Mouse (Mus musculus) G1E (cell line): ENCODE measurements around the gene U2surp. TPM values are rescaled to one million over a fixed set of nuclear protein-coding genes. Genes with fewer than 3 reads are reported as not detected.
"Not testable (repeated sequence)": the region's sequence is repeated elsewhere in the genome, so short reads cannot be mapped to it uniquely, and the experiment has no call there.

ENCODE experiments used
- ATAC-seq: 2 replicates; pipeline ENCODE4 v1.8.0; 2016; ENCODE audit warnings: mild to moderate bottlenecking; ENCODE audit not compliant: insufficient number of reproducible peaks, poor library complexity, low FRiP score, severe bottlenecking; ENCODE audit errors: extremely low read depth
- DNase-seq: peaks from one replicate; pipeline ENCODE4 v3.0.0; 2012; ENCODE audit warnings: low spot score
- H3K27me3 ChIP-seq: 2 replicates; pipeline ENCODE4 v1.6.1; 2012; ENCODE audit warnings: mild to moderate bottlenecking, low read length, inconsistent platforms; ENCODE audit not compliant: insufficient read depth
- H3K36me3 ChIP-seq: replicated peaks from 2 replicates; pipeline ENCODE3; 2012; ENCODE audit warnings: mild to moderate bottlenecking, inconsistent platforms
- H3K4me1 ChIP-seq: 2 replicates; pipeline ENCODE4 v1.6.1; 2012; ENCODE audit warnings: low read depth, low read length, inconsistent platforms, mixed read lengths; ENCODE audit not compliant: insufficient read depth
- H3K4me3 ChIP-seq: 2 replicates; pipeline ENCODE4 v1.5.1; 2012; ENCODE audit warnings: low read depth, mild to moderate bottlenecking, inconsistent platforms, low read length, moderate library complexity, mixed read lengths
- H3K9me3 ChIP-seq: replicated peaks from 2 replicates; pipeline ENCODE4 v1.6.1; 2012; ENCODE audit warnings: inconsistent platforms
- CTCF ChIP-seq: IDR thresholded peaks from 2 replicates; pipeline ENCODE4 v1.5.1; 2012; ENCODE audit warnings: low read depth, low read length, inconsistent platforms, mixed read lengths
- GATA1 ChIP-seq: IDR thresholded peaks from 2 replicates; pipeline ENCODE4 v1.6.1; 2012; ENCODE audit warnings: borderline replicate concordance, low read length, inconsistent platforms, mixed read lengths
- GATA2 ChIP-seq: IDR thresholded peaks from 2 replicates; pipeline ENCODE4 v1.6.1; 2012; ENCODE audit warnings: low read depth, low read length, inconsistent platforms, borderline replicate concordance
- POLR2AphosphoS5 ChIP-seq: IDR thresholded peaks from 2 replicates; pipeline ENCODE4 v1.6.1; 2012; ENCODE audit warnings: low read depth, low read length, inconsistent platforms; ENCODE audit not compliant: insufficient replicate concordance
- TAL1 ChIP-seq: conservative IDR thresholded peaks from 2 replicates; pipeline ENCODE4 v1.6.1; 2012; ENCODE audit warnings: low read depth, low read length, inconsistent platforms, mixed read lengths
- polyA plus RNA-seq: library from polyadenylated mRNA; stranded (reverse); fragments of >175 nt; gene quantifications from 2 replicates; pipeline ENCODE4 v1.2.3, GENCODE M21; 2012
- total RNA-seq, 2 experiments: library from RNA; stranded (forward) in 1 of 2; stranded (reverse) in 1 of 2; fragments of 200-1000 nt in 1 of 2; fragments of >200 nt in 1 of 2; fragmentation: Nextera tagmentation in 1 of 2; gene quantifications; 2 replicates each; pipeline ENCODE4 v1.2.3; 2014 to 2017

The U2surp gene
- total and polyA plus RNA-seq, 3 experiments: 14.1 to 232 (median 222) TPM

DNA sequence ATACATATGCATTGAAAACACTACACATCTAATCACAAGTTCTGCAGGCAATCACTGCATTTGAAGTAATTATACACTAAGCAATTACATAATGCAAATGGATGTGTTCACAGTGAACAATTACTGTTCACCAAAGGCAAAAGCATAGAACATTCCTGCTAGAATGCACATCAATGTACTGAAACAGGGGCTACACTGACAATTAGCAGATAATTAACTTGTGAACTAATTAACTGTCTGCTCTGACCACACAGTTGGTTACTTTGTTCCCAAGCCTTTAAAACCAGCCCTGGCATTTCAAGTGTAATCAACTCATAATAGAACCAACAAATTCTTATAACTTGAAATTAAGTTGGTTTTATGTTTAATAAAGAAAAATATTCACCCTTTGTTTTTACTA, 22.9 kb downstream of the U2surp start:
- no peak for TF ChIP-seq GATA1
- no peak for TF ChIP-seq CTCF
- no peak for TF ChIP-seq POLR2AphosphoS5
- TF ChIP-seq TAL1: no peak
- TF ChIP-seq GATA2: no peak
- Histone ChIP-seq H3K36me3 (peaks cover 62% of the 10 kb centered on the region), H3K9me3 (no peaks in the 10 kb centered on the region), H3K4me1 (no peaks in the 10 kb centered on the region), H3K4me3 (no peak overlapping the region), H3K27me3 (no peaks in the 10 kb centered on the region)
- ATAC-seq (no peak), DNase-seq (no peak)

DNA sequence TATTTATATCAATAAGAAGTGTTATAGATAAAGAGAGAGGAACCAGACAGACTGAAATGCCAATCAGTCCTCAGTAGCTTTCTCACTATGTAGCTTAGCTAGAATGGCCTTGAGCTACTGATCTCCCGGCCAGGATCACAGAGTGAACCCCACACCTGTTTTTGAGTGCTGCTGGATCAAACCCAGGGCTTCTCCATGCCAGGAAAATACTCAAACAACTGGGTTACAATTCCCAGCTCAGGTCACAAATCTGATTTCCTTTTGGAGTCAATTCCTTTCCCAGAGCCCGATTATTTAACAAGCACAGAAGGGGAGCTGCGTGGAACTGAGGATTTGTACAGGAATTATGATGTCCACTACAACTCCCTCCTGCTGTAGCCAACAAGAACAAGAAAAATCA, 31.8 kb downstream of the U2surp start:
- no peaks in the 10 kb centered on the region for H3K4me1 ChIP-seq
- peaks cover 83% of the 10 kb centered on the region for H3K36me3 ChIP-seq
- no peak overlapping the region for H3K4me3 ChIP-seq
- no peak for ATAC-seq
- no peak for DNase-seq
- H3K9me3 ChIP-seq: no peaks in the 10 kb centered on the region
- H3K27me3 ChIP-seq: no peaks in the 10 kb centered on the region
- no peak for TF ChIP-seq CTCF
- TF ChIP-seq POLR2AphosphoS5: no peak
- TF ChIP-seq GATA1: no peak
- TF ChIP-seq GATA2: no peak
- no peak for TF ChIP-seq TAL1

DNA sequence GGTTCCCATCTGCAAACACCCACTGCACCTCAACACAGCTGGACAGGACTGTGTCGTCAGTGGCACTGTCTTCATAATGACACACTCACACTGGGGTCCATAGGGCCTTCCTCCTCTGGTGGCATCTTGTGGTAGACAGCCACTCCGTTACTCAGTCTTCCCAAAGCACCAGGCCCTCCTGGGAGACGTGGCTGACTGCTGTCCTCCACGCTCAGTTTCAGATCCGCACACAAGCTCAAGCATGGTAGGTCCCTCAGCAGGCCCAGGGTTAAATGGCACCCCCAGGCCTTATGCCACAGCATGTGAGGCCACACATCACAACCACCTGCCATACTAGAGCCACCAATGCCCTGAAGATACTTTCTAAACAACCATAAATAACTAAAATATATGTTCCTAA, 33.4 kb downstream of the U2surp start:
- H3K4me1 ChIP-seq: no peaks in the 10 kb centered on the region
- peaks cover 82% of the 10 kb centered on the region for H3K36me3 ChIP-seq
- DNase-seq (no peak), ATAC-seq (no peak)
- H3K9me3 ChIP-seq: no peaks in the 10 kb centered on the region
- H3K4me3 ChIP-seq: no peak overlapping the region
- no peak for TF ChIP-seq GATA2
- TF ChIP-seq CTCF: no peak
- TF ChIP-seq GATA1: no peak
- no peak for TF ChIP-seq TAL1
- no peak for TF ChIP-seq POLR2AphosphoS5
- H3K27me3 ChIP-seq: no peaks in the 10 kb centered on the region

DNA sequence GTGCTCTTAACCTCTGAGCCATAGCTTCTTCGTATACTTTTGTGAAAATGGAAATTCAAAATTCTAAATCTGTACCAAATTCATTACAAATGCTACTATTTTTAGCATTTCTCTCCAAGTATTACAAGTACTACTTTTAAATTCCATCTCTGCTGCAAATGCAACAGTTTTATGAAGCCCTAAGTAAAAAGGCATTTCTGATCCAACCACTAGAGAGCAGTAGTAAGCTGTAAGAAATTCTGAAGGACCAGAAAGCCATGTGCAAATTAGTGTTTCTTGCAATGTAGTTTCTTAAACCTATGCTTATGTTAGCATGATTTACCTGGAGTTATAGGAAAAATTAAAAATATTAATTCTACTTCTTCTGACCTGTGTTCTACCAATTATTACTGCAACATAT, 38.9 kb downstream of the U2surp start:
- no peak for TF ChIP-seq GATA1
- no peak for TF ChIP-seq CTCF
- TF ChIP-seq POLR2AphosphoS5: no peak
- TF ChIP-seq GATA2: no peak
- no peak for TF ChIP-seq TAL1
- ATAC-seq: no peak
- no peaks in the 10 kb centered on the region for H3K27me3 ChIP-seq
- H3K36me3 ChIP-seq: peaks cover 82% of the 10 kb centered on the region
- no peak for DNase-seq
- H3K9me3 ChIP-seq: no peaks in the 10 kb centered on the region
- H3K4me1 ChIP-seq: no peaks in the 10 kb centered on the region
- no peak overlapping the region for H3K4me3 ChIP-seq

DNA sequence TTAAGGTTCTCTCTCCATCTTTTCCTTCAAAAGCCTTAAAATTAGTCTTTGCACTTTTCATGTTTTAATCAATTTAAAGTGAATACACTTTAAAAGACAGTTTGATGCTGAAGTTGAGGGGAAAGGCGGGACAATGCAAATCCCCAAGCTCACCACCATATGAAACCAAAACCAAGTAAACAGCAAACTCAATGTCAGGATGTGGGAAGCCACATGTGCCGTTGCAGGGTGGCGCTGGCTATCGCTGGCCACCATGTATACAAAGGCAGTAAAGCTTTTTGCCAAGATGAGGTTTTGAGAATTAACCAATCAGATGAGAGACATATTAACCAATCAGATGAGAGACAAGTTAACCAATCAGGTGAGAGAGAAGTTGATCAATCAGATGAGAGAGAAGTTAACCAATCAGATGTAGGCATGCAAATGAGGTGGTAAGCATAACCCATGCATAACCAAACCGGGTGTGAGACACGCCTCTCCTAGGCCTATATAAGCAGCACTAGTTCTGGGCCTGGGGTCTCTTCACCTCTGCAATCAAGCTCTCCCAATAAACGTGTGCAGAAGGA, 42.7 kb downstream of the U2surp start:
- H3K4me1 ChIP-seq, H3K4me3 ChIP-seq, DNase-seq, H3K27me3 ChIP-seq, ATAC-seq, H3K9me3 ChIP-seq: not testable (repeated sequence)
- H3K36me3 ChIP-seq: peaks cover 82% of the 10 kb centered on the region

DNA sequence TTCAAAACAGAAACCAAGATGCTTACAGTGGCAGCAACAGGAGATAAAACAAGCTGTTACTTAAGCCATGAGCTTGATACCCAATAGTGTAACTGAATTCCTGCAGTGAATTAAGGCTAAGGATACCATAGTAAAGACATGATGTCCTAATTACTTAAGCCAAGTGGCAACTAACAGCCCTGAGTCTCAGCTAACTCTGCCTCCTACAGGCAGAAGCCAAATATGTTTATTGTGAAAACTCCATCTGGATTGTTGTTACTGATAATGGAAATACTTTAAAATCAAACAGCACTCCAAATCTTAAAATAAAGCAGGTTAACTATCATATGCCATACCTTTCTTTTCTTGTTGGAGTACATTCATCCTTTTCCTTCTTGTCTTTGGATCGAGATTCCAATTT, 47.8 kb downstream of the U2surp start:
- H3K4me1 ChIP-seq: no peaks in the 10 kb centered on the region
- ATAC-seq: no peak
- no peak overlapping the region for H3K4me3 ChIP-seq
- H3K36me3 ChIP-seq: peaks cover 84% of the 10 kb centered on the region
- no peaks in the 10 kb centered on the region for H3K9me3 ChIP-seq
- TF ChIP-seq CTCF (no peak), TAL1 (no peak), GATA2 (no peak), GATA1 (no peak), POLR2AphosphoS5 (no peak)
- DNase-seq: no peak
- no peaks in the 10 kb centered on the region for H3K27me3 ChIP-seq

DNA sequence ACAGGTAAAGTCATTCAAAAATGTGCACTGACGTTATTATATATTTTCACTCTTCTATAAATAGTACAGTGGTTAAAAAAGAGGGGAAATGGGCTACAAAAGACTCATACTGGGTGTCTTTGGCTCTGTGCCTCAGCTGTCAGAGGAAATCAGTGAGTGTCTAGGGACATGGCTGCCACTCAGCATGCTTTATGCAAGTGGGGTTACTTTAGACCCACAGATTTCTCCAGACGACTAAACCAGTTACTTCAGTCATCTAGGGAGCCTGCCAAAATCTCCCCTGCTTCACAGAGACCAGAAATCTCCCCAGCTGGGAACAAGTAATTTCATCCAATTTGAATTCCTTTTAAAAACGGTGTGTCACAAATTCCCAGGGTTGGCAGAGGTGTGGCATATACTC, 59.9 kb downstream of the U2surp start:
- H3K4me3 ChIP-seq: no peak overlapping the region
- ATAC-seq (no peak), DNase-seq (no peak)
- no peaks in the 10 kb centered on the region for H3K4me1 ChIP-seq
- no peaks in the 10 kb centered on the region for H3K27me3 ChIP-seq
- TF ChIP-seq POLR2AphosphoS5 (no peak), GATA2 (no peak), CTCF (no peak)
- peaks cover 58% of the 10 kb centered on the region for H3K36me3 ChIP-seq
- no peaks in the 10 kb centered on the region for H3K9me3 ChIP-seq
